Mouse (Mus musculus) cerebellum, postnatal 25 days (tissue): Measurements from ENCODE around the gene Grin2b.

Experiments
- DNase-seq, 2 experiments: peaks; one replicate each; pipeline ENCODE4 v3.0.0; 2021; ENCODE audit warnings: mixed read lengths in 2 of 2

Grin2b gene

GRCm38 (mm10) chr6:135680105-135680710, 493.1 kb downstream of the Grin2b start:
- DNase-seq = no peak

- no peak for DNase-seq
Measured at GRCm38 (mm10) chr6:135674380-135674779, 498.9 kb downstream of the Grin2b start.

GRCm38 (mm10) chr6:135672003-135672402, 501.3 kb downstream of the Grin2b start:
- no peak for DNase-seq
